8 mouse cellular contexts compared by ENCODE assay signal in genomic region chr11:96463986-96464715, GRCm38 (mm10). TPM values are rescaled to one million over a fixed set of nuclear protein-coding genes. Genes with fewer than 3 reads are reported as not detected.
DNase-seq lines count a peak whose midpoint lies in the region; ATAC-seq and TF ChIP-seq lines count a peak whose summit lies in the region.

Skap1 (plus strand) TSS chr11:96464593.

- DNase-seq in gastrocnemius, adult 2 months, result no peak
- DNase-seq in gastrocnemius, adult 18-20 months (ENCODE audit: low spot score), result no peak
- peak; percentile 7 for DNase-seq in ES-CJ7 (ENCODE audit: low read depth, low spot score)
- no peak for DNase-seq in c-Kit-positive CD71-positive TER-119-positive erythroid progenitor cells, embryonic 14.5 days (ENCODE audit: low spot score)
- no peak for DNase-seq in gastrocnemius, postnatal 36 days

- H3K36me3 ChIP-seq in forebrain, embryonic 16.5 days (ENCODE audit: control insufficient read depth, insufficient read depth), result no peaks in the 10 kb centered on the region
- no peaks in the 10 kb centered on the region for H3K36me3 ChIP-seq in liver, embryonic 12.5 days
- no peaks in the 10 kb centered on the region for H3K36me3 ChIP-seq in stomach, embryonic 16.5 days (ENCODE audit: control insufficient read depth, insufficient read depth, low read length)

- intact Hi-C loops in gastrocnemius, adult 2 months (cut with DNase I), result no loop called here
- intact Hi-C loops in gastrocnemius, postnatal 36 days (cut with DNase I), result no loop called here

- peaks cover 34% of the 10 kb centered on the region for H3K4me1 ChIP-seq in forebrain, embryonic 16.5 days (replicated peaks; ENCODE audit: control insufficient read depth, insufficient read depth, low read length)
- peaks cover 38% of the 10 kb centered on the region for H3K4me1 ChIP-seq in liver, embryonic 12.5 days
- no peaks in the 10 kb centered on the region for H3K4me1 ChIP-seq in stomach, embryonic 16.5 days (ENCODE audit: control insufficient read depth, insufficient read depth, low read length)

- H3K4me2 ChIP-seq in forebrain, embryonic 16.5 days (ENCODE audit: low read length), result peak within 1 kb of the TSS; percentile 70
- peak within 1 kb of the TSS; percentile 64 for H3K4me2 ChIP-seq in liver, embryonic 12.5 days
- peak within 1 kb of the TSS; percentile 63 for H3K4me2 ChIP-seq in stomach, embryonic 16.5 days (ENCODE audit: low read depth, low read length)

- no peaks in the 10 kb centered on the region for H3K9me3 ChIP-seq in forebrain, embryonic 16.5 days (ENCODE audit: control insufficient read depth, low read length)
- no peaks in the 10 kb centered on the region for H3K9me3 ChIP-seq in liver, embryonic 12.5 days (replicated peaks)
- no peaks in the 10 kb centered on the region for H3K9me3 ChIP-seq in stomach, embryonic 16.5 days (replicated peaks; ENCODE audit: control insufficient read depth, low read length)

- 9% methylated on average over 31 of the region's 42 CpGs for WGBS in forebrain, embryonic 16.5 days
- 6% methylated on average over 35 of the region's 42 CpGs for WGBS in liver, embryonic 12.5 days (ENCODE audit: insufficient replicate concordance)
- WGBS in stomach, embryonic 16.5 days, result 7% methylated on average over 42 of the region's 42 CpGs

- peak within 1 kb of the TSS; percentile 58 for H3K9ac ChIP-seq in forebrain, embryonic 16.5 days (replicated peaks; ENCODE audit: low read depth, low read length)
- no peak within 1 kb of the TSS for H3K9ac ChIP-seq in liver, embryonic 12.5 days
- 0 out of 2 replicates have a peak within 1 kb of the TSS, but pooled peaks have one; percentile 22 for H3K9ac ChIP-seq in stomach, embryonic 16.5 days (ENCODE audit: low read length)

- no peak within 1 kb of the TSS for H3K27ac ChIP-seq in gastrocnemius, adult 2 months
- no peak within 1 kb of the TSS for H3K27ac ChIP-seq in forebrain, embryonic 16.5 days (ENCODE audit: low read length)
- no peak within 1 kb of the TSS for H3K27ac ChIP-seq in liver, embryonic 12.5 days
- H3K27ac ChIP-seq in stomach, embryonic 16.5 days (ENCODE audit: low read length), result no peak within 1 kb of the TSS

- no peak for ATAC-seq in forebrain, embryonic 16.5 days
- no peak for ATAC-seq in liver, embryonic 12.5 days
- ATAC-seq in stomach, embryonic 16.5 days (ENCODE audit: insufficient read depth, low FRiP score), result no peak

- peaks cover 5% of the 10 kb centered on the region; the same call in 1 of the 2 replicates for H3K27me3 ChIP-seq in forebrain, embryonic 16.5 days (replicated peaks; ENCODE audit: control insufficient read depth, insufficient read depth, low read length)
- peaks cover 78% of the 10 kb centered on the region for H3K27me3 ChIP-seq in liver, embryonic 12.5 days (replicated peaks)
- peaks cover 6% of the 10 kb centered on the region for H3K27me3 ChIP-seq in stomach, embryonic 16.5 days (ENCODE audit: control insufficient read depth, insufficient read depth, low read length)

- H3K4me3 ChIP-seq in gastrocnemius, adult 2 months, result peak within 1 kb of the TSS; percentile 35
- H3K4me3 ChIP-seq in forebrain, embryonic 16.5 days (replicated peaks; ENCODE audit: low read length), result peak within 1 kb of the TSS; percentile 37
- H3K4me3 ChIP-seq in liver, embryonic 12.5 days, result peak within 1 kb of the TSS; percentile 31
- peak within 1 kb of the TSS; percentile 34 for H3K4me3 ChIP-seq in stomach, embryonic 16.5 days (replicated peaks; ENCODE audit: low read length)

- no peak for TF ChIP-seq CTCF in gastrocnemius, adult 2 months (IDR thresholded peaks at IDR 0.05)

RNA-seq across cellular contexts. Expression of gene Skap1, which starts in this region (rescaled TPM):
- not detected for total RNA-seq in gastrocnemius, adult 2 months (2021)
- total RNA-seq in gastrocnemius, adult 18-20 months (2021), result not detected
- polyA plus RNA-seq in forebrain, embryonic 16.5 days (2015; fragmentation: Nextera tagmentation; extraction: Ambion mirVana), result 2.1 and 3.4 TPM in 2 replicates
- polyA plus RNA-seq in liver, embryonic 12.5 days (2016; fragmentation: Nextera tagmentation; extraction: Ambion mirVana), result 0.14 and 0.51 TPM in 2 replicates
- 1.1 and 1.4 TPM in 2 replicates for polyA plus RNA-seq in stomach, embryonic 16.5 days (2015; fragmentation: Nextera tagmentation; extraction: Ambion mirVana)
- total RNA-seq in gastrocnemius, postnatal 36 days (2021), result 1 to 10 TPM in 1 of 2 experiments, not detected in 1; 1.6 TPM
